Mouse (Mus musculus) left cerebral cortex, adult 18-20 months (tissue): ENCODE data around the gene Angptl2. TPM values are rescaled to one million over a fixed set of nuclear protein-coding genes. Genes with fewer than 3 reads are reported as not detected.
A peak's percentile ranks its signal among the peaks of the same experiment; 100 is the strongest.

Source experiments
- DNase-seq, 2 experiments: peaks; one replicate each; pipeline ENCODE4 v3.0.0; 2021 to 2022; ENCODE audit warnings: low spot score in 2 of 2, mixed read lengths in 1 of 2
- total RNA-seq, 2 experiments: library from RNA; stranded (reverse); gene quantifications; 2 replicates each; pipeline ENCODE4 v1.2.3; 2021

The Angptl2 gene
- total RNA-seq, 2 experiments from 2014 or later, result 2.5 TPM

DNA sequence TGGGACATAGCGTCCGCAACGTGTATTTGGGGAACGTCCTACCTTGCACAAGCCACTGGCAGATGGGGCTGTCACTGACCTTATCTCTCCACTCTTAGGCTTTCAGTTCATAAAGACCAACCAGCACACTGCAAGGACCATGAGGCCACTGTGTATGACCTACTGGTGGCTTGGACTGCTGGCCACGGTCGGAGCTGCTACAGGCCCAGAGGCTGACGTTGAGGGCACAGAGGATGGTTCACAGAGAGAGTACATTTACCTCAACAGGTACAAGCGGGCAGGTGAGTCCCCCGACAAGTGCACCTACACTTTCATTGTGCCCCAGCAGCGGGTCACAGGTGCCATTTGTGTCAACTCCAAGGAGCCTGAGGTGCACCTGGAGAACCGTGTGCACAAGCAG lies 12.2 kb downstream of the Angptl2 start:
- no peak for DNase-seq

DNA sequence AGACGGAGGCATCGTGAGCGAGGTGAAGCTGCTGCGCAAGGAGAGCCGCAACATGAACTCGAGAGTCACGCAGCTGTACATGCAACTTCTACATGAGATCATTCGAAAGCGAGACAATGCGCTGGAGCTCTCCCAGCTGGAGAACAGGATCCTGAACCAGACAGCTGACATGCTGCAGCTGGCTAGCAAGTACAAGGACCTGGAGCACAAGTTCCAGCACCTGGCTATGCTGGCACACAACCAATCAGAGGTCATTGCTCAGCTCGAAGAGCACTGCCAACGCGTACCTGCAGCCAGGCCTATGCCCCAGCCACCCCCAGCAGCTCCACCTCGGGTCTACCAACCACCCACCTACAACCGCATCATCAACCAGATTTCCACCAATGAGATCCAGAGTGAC lies 12.7 kb downstream of the Angptl2 start:
- DNase-seq, result no peak

DNA sequence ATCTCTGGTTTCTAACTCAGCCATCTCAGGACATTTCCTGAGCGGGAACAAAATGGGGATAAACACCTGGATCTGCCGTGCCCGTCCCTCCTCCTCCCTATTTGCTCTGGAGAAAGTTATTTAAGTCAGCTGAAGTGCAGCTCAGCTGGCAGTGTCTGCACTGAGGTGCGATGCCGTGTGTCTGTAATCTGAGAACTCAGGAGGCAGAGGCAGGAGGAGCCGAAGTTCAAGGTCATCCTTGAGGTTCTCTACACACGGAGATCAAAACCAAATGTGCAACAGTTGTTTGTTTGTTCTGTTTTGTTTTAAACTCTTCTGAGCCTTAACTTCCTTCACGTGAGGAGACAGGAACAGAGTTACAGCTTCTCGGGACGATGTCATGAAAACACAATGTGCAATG lies 14.8 kb downstream of the Angptl2 start:
- no peak for DNase-seq

DNA sequence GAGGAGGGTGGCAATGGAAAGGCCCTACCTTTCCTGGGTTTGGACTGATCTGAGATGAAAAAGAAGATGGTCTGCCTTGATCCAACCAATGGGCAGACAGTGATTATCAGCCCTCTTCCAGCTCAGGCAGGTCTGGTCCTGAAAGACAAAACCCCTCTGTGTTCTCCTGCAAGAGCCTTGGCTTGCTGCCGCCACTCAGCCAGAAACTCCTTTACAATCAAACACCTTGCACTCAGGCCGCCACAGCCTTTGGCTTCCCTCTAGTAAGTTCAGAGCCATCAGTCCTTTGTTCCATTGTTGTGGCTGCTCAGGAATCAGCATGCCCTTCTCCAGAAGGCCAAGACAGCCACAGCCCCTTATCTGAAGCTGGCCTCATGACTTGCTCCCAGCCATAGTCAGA lies 15.9 kb downstream of the Angptl2 start:
- no peak for DNase-seq

DNA sequence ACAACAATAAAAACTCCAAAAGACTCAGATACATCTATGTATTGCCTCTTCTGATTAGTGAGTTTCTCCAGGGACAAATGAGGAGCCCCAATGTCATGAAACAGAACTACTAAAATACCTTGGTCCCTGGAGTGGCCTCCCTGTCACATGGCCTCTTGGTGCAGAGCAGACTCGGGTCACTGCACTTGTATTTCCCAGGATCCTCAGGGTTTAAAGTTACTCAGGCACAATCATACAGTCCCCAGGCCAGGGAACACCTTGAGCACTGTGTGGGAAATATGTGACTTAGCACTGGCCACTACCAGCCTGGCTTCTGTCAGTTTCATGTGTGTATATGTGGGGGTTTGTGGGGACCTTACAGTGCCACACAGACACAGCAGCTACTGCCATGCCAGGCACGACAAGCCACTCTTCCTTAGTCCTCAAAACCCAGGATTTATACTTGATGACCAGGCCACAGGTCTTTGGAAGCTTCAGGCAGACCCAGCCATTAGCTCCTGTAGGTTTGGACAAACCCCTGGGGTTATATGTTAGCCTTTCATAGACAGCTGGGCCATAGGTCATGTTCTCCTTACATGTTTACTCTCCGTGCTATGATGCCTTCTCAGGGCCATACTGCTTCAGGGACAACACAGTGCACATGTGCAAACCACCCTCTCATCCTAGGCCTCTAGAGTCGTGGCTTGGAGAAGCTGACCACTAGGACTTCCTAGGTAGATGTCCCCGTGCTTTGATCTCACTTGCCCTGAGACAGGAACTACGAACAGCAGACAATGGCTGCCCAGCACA lies 17.1 kb downstream of the Angptl2 start:
- no peak for DNase-seq

DNA sequence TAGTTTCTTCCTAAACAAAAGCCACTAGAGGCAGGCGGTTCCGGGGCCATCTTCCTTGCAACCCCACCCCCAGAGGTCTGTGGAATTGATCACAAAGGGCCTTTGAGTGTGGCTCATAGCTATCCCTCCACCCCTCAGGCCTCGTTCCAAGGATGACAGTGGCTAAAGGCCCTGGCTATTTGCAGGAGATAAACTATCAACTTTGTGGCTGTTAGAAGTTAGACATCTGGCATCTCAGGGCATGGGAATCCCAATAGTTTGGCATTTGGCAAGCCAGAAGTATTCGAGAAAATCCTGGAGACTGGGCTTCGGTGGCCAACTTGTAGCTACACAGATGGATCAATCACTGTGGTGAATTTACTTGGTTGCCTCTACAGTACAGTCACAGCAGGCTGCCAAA lies 18.0 kb downstream of the Angptl2 start:
- DNase-seq, result no peak

DNA sequence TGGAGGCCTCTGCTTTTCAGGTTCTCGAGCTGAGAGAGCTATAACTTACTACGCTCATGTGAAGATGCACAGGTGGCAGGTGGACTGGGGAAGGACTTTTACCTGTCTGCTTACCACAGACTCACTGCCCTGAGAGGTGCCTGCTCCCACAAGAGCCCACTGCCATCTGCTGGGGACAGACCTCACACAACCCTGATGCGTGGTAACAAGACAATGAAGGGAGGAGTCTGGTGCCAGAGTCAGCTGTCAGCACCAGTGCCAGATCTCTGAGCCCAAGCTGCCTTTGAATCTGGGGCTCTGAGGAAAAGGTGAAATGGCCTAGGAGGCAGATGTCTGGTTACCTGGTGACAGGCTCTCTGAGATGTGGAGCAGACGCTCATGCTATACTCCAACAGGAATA lies 19.0 kb downstream of the Angptl2 start:
- no peak for DNase-seq

DNA sequence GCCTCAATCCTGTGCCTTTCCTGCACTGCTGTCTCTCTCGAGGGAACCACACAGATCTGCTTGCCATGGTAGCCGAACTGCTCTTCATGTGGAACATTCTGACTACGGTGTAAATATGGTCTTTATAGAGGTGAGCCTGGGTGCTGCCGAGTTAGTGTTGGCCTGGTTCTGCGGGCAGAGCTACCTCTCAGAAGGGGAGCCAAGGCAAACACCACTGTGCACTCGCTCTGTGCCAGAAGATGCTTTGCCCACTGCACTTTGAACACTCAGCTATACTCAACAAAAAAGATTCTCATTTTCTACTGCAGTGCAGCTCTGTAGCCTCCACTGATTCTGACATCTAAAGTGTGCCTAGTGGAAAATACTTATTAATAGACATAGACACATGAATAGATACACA lies 21.7 kb downstream of the Angptl2 start:
- DNase-seq, result no peak

DNA sequence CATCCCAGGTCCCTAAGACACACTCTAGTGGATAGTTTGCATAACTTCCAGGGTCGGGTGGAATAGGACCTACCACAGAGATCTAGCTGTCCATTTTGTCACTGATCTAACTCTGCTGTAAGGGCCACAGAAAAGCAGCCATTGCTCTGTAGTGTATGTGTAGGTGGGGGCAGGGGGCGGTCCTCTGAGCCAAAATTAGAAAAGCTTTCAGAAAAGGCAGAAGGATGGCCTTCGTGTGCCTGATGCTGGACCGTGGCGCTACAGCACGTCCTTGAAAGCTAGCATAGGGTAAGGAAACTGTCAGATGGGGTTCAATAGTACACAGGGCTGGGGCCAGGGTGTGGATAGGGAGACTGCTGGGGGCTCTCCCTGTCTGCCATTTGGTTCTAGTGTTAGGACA lies 29.0 kb downstream of the Angptl2 start:
- DNase-seq, result no peak

DNA sequence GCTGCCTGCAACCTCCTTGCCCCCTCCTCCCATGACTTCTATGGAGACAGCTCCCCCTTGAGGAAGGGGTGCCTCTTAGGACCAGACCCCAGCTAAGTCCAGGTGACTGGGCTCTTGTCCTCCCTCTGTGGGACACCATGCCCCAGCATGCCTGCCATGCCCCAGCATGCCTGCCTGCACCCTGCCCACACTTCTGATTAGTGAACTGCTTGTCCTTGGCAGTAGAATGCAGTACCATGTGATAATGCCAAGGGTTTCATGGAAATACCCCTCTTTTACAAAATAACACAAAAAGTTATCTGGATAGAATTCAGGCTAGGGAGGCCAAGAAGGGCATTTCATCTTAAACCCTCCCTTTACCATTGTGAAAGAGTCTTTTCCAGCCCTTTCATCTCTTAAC lies 29.5 kb downstream of the Angptl2 start:
- no peak for DNase-seq

DNA sequence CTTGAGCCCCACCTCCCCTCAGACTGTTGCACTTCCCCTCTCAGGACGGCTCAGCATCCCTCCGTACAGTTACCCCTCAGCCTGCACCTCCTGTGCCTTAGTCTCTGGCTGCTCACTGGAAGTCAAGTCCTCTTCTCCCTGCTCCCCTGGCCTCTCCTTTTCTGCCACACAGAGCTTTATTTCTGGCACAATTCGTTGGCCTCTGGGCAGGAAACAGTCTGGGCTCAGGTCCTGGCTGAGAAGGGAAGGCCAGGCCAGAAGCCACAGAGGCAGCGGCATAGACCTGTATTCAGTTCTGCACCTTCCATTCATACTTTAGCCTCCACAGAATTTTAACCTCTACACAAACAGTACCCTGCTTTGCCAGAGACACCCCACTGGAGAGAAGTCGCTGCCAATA lies 31.0 kb downstream of the Angptl2 start:
- no peak for DNase-seq

DNA sequence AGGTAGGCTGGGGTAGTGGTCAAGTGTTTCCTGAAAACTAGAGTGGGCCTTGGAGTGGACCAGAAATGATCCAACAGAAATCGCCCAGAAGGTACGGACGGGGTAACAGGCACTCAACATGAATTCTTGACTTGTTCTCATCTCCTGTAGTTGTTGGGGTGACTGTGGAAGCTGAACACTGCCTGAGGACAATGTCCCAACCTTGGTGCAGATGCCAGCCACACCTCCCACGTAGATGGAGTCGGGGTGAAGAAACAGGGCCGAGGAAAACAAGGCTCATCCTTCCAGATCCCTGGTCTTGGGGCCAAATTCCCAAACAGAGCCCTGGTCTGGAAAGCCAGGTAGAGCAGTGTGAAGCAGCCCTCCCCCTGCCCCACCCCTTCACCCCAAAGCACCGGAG lies 32.7 kb downstream of the Angptl2 start:
- DNase-seq, result no peak

DNA sequence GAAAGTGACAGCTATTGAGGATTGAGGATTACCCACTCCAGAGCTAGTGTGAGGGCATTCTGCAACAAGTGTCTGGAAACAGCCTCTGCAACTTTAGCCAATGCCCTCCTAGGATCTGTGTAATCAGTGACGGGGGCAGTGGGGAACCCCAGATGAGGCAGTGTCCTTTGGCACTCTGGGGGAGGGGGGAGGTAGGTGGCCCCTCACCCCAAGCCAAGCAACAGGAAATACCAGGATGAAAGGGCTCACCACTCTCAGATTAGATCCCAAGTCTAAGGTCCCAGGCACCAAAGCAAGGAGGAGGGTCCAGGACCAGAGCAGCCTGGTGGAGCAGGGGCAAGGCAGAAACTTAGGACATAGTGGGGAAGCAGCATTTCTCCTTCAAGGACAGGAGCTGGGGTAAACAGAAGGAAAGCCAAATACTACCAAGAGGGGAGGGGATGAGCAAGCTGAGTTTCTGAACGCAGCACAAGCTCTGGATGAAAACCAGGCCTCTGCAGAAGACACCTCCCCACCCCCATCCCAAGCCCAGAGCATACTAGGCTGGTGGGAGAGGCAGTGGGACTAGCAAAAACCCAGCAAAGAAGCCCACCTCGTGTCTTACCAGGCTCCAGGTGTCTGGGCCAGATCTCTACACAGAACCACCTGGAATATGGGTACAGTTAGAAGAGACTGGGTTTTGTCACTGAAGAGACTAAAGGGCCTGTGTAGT lies 34.2 kb downstream of the Angptl2 start:
- no peak for DNase-seq

DNA sequence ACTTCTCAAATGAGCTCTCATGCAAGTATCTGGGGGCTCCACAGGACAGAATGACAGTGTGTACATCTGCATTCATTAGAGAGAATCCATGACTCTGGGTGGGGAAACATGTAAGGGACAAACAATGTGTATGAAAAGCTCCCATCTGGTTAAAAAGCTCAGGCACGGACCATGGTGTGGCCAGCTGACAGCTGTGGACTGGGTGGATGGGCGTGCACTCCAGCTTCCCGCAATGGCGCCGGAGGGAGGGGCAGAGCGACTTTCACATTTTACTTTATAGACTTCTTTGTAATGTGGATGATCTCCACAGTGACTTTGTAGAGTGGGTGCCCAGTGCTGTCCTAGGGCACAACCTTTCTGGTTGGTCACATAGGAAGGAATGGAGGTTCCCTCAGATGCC lies 36.9 kb downstream of the Angptl2 start:
- no peak for DNase-seq

DNA sequence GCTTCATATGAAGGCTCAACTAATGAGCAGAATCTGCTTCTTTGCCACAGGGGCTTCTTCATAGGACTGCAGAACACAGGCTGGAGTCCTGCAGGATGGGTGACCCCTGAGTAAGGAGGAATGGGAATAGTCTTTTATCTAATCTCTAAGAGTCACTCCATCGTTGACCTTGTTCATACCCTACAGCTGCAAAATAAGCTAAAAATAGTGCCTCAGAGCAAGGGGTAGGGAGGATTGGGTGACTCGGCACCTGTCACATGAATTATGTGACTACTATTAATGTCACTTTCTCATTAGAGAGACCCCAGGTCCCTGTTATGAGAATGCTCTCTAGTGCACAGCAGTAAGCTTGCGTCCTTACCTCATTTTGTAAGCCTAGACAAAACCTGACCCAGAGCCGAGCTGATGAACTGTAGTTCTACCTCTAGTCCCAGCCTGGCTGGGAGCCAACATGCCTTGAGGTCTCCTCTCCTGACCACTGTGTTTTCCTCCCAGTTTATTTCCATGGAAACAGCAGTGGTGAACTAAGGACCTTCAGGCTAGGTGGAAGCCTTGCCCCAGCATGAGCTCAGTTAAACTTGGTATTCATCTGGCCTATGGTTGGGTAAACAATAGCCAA lies 37.8 kb downstream of the Angptl2 start:
- no peak for DNase-seq

DNA sequence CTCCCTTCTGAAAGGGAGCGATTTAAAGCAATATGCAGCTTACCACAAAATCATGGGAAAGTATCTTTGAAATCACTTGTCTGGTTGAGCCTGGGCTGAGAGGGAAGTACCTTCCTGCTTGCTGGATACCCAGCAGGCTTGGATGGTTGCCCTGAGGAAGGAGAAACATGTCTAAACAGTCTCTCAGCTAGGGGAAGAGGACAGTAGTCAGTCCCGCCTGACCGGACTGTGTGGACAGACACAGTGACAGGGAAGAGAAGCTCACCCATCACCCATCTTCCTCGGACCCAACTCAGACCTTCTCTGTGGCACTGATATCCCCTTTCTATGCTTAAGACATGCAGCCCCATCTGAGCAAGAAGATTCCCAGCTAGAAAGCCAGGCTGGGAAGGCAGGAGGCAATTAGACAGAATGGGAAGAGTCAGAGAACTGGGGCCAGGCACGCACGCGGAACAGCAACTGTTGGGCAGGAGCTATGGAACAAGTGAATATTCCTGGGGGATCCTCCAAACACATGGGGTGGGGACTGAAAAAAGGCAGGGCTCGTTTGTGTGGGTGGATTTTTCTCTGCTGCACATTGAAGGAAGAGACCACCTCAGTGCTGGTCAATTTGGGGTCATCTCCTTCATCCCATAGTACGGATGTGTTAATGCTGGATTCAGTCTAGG lies 38.6 kb downstream of the Angptl2 start:
- DNase-seq, result no peak

DNA sequence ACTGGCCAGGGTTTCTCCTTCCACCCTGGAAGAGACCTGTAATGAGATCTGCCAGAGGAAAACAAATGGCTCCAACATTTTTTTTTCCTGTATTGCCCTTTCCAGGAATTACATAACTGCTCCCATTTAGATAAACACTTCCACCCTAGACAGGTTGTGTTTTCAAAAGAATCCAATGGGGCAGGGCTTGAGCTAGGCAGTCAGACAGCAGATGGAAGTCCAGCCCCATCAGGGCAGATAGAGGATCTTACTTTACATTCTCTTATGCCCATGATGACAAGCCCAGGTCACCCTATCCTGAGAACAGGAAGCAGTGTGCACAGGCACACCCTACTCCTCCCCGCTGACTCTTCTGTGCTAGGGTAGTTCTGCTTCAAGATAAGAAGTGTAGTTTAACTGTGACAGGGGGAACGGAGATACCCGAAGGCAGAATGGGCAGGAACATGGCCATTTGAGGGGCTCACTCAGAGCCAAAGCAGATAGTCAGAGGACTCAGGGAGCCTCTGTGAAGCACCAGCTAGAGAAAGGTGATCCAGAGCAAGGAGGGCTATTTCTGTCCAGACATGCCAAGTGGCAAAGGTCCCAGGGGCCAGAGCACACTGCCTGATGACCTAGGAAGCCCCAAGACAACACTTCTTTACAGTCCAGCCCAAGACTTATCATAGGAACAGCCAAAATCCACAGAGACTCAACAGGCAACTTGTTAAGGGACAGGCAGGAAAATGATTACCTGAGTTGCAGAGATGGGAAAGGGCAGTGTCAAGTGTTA lies 41.1 kb downstream of the Angptl2 start:
- DNase-seq, result no peak

DNA sequence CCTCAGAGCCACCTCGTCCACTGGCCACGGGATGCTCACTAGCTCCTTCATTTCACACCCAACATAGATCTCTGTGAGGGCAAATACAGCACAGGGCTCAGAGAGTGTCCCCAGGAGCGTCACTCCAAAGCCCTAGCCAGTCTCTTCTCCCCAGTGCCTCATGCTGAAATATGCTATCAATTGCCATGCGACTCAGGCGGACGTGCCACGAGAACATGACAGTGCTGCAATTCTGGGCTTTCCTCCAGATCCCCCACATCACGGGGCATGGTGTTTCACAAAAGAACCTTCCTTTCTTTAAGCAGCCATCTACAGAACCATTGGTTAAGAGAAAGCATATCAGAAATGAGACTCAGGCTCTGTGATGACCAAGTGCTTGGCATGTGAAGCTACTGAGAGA lies 44.9 kb downstream of the Angptl2 start:
- DNase-seq, result peak; percentile 75 to 83

DNA sequence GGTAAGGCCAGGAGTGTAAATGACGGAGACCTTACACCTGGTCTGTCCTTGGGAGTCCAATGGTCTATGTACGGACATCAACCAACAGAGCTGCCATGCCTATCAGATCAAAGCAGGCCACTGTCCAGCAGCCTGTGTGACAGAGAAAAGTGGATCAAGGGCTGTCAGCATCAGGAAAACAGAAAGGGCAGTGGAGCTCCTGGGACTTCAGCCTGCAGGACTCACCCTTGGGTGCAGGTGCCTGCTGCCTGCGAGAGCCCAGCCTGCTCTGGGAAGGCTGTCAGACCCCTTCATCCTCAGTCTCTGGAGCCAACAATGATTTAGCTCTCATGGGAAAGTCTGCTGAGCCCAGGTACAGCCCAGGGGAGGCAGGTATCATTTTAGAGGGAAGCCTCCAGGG lies 45.6 kb downstream of the Angptl2 start:
- DNase-seq, result no peak

DNA sequence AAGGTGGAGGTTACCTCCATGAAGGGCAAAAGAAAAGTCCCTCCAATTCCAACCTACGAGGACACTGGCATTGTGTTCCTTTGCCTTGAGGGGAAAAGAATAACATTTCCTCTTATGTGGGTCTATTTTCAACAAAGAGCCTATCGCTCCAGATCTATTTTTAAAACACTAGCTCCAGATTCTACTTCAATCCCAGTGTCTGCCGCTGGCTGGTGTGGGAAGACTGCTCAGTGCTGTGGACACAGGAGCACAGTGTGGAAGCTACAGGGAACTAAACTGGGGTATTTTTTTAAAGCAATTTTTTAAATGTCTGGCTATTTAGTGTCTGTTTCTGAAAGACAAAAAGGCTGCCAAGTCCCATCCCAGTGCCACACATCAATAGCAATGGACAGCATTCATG lies 49.9 kb downstream of the Angptl2 start:
- DNase-seq, result no peak

DNA sequence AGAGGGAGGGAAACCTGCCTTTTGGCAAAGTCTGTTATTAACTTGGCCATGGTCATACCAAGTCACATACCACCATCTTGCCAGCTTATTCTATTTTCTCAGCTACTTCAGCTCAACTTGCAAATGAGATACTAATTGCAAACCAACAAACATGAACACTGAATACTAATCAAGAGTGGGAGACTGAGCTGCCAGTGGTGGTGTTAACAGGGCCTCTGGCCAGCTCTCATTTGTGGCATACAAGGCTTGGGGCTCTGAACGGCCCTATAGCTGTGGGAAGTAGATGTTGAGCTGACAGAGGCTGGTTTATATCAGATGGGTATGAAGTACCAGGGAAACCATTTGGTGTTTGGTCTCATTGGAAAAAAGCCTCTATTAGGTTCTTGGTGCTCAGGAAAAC lies 51.2 kb downstream of the Angptl2 start:
- DNase-seq, result no peak
